Mouse (Mus musculus) ovary, adult 10 weeks (tissue): ENCODE results near the gene Olfr888. TPM values are rescaled to one million over a fixed set of nuclear protein-coding genes. Genes with fewer than 3 reads are reported as not detected.

Source experiments
- polyA plus RNA-seq: library from polyadenylated mRNA; stranded (reverse); fragments of 350-450 nt; fragmentation: Illumina TruSeq; extraction: RNeasy Lipid Tissue Mini Kit (QIAGEN cat#74804); gene quantifications from one replicate; pipeline ENCODE4 v1.2.3, GENCODE M21; 2014

Olfr888 gene
- polyA plus RNA-seq = not detected

DNA sequence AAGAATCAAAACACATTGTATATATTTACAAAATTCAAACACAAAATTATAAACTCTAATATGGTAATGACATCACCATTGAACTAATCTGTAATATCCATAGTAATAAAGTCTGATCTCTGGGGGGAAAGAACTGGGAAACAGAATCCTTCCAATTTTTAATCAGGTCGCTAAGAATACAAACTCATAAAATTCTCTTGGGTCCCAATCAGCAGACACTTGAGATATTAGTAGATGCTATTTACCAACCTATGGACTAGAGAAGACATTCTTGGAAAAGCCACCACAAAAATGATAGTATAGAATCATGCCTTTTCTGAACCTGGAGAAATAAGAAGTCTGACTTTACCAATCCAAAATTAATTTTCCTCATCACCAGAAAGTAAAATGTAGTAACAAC lies at the start of gene Olfr888:
TSS of gene Olfr888 (plus strand) at position 301 of the 400 bp plus-strand sequence.

DNA sequence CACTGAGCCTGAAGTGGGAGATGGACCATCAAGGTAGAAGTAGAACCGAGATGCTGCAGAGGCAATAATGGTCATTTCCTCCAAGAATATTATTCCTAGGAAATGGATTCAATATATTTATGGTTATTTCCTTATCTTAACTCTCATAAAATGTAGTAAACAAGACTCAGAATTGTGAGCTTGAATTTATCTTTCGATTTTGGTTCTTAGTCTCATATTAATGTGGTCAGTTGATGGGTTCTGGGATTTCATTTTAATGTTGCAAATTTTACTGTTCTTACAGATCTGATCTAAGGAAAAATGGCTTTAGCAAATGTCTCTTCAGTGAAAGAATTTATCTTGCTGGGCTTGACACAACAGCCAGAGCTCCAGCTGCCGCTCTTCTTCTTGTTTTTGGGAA lies 46.9 kb upstream of the Olfr888 start, which contains the start of gene Olfr885:
TSS of gene Olfr885 (plus strand) at position 301 of the 400 bp plus-strand sequence.

DNA sequence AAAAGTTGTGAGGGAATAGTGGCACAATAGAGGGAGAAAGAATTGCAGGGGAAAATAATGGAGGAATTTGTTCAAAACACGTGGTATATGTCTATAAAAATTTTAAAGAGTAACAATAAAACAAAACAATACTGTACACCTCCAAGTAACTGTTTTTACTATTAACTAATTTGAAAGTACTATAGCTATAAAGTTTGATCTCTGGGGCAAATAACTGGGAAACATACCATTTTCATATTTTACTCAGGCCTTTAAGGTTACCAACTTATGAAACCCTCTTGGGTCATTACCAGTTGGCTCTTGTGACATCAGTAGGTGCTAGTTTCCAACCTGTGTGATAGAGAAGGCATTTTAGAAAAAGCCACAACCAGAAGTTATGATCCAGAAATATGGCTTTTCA lies 24.2 kb upstream of the Olfr888 start, which contains the start of gene Olfr887:
TSS of gene Olfr887 (plus strand) at position 301 of the 400 bp plus-strand sequence.

DNA sequence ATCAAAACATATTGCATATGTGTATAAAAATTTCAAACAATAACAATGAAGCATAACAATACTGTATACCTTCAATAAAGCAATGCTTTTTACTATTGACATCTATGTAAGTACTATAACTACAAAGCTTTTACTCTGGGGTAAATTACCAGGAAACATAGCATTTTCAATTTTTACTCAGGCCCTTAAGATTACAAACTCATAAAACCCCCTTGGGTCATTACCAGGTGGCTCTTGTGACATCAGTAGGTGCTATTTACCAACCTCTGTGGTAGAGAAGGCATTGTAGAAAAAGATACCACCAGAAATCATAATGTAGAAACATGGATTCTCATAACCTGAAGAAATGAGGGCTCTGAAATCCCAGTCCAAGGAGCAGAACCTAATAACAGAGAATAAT lies 7.0 kb downstream of the Olfr888 start, which contains the start of gene Olfr889:
TSS of gene Olfr889 (plus strand) at position 301 of the 400 bp plus-strand sequence.

DNA sequence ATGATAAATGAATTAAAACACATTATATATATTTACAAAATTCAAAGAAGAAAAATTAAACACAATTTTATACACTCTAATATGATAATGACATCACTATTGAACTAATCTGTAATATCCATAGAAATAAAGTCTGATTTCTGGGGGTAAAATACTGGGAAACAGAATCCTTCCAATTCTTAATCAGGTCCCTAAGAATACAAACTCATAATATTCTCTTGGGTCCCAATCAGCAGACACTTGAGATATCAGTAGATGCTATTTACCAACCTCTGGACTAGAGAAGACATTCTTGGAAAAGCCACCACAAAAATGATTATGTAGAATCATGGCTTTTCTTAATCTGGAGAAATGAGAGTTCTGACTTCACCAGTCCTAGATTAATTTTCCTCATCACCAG lies 34.3 kb downstream of the Olfr888 start, which contains the start of gene Olfr890:
TSS of gene Olfr890 (plus strand) at position 301 of the 400 bp plus-strand sequence.

Other genes starting within 250 kb of the Olfr888 start
- gene Olfr145, start 211.4 kb upstream of the Olfr888 start, polyA plus RNA-seq = not detected
- gene Olfr878, start 190.3 kb upstream of the Olfr888 start, polyA plus RNA-seq = 0.51 TPM
- gene Olfr881, start 116.3 kb upstream of the Olfr888 start, polyA plus RNA-seq = not detected
- gene Olfr883, start 82.3 kb upstream of the Olfr888 start, polyA plus RNA-seq = not detected
- gene Olfr884, start 61.6 kb upstream of the Olfr888 start, polyA plus RNA-seq = not detected
- not detected for gene Olfr885, start 46.8 kb upstream of the Olfr888 start, polyA plus RNA-seq
- gene Olfr887, start 24.1 kb upstream of the Olfr888 start, polyA plus RNA-seq = not detected
- not detected for gene Olfr889, start 7.1 kb downstream of the Olfr888 start, polyA plus RNA-seq
- gene Olfr890, start 34.4 kb downstream of the Olfr888 start, polyA plus RNA-seq = not detected
- not detected for gene Olfr891, start 72.7 kb downstream of the Olfr888 start, polyA plus RNA-seq
- gene Olfr893, start 100.2 kb downstream of the Olfr888 start, polyA plus RNA-seq = not detected
- not detected for gene Olfr894, start 109.9 kb downstream of the Olfr888 start, polyA plus RNA-seq
- gene Olfr143, start 144.6 kb downstream of the Olfr888 start, polyA plus RNA-seq = not detected
- not detected for gene Olfr895, start 159.7 kb downstream of the Olfr888 start, polyA plus RNA-seq
- gene Olfr896-ps1, start 183.0 kb downstream of the Olfr888 start, polyA plus RNA-seq = not detected
- not detected for gene Olfr25, start 220.9 kb downstream of the Olfr888 start, polyA plus RNA-seq
- gene Olfr898, start 240.3 kb downstream of the Olfr888 start, polyA plus RNA-seq = not detected